Mouse (Mus musculus): ENCODE data around the gene Olfr694.

- TF ChIP-seq CTCF (IDR thresholded peaks at IDR 0.05; ENCODE audit: low read depth, low read length) (no peak), GATA2 (IDR thresholded peaks at IDR 0.05; ENCODE audit: borderline replicate concordance, low read depth, low read length) (no peak), POLR2AphosphoS5 (IDR thresholded peaks at IDR 0.05; ENCODE audit: insufficient replicate concordance, low read depth, low read length) (no peak), GATA1 (IDR thresholded peaks at IDR 0.05; ENCODE audit: borderline replicate concordance, low read length) (no peak), TAL1 (conservative IDR thresholded peaks at IDR 0.05; ENCODE audit: low read depth, low read length) (no peak)
Measured at GRCm38 (mm10) chr7:106733717-106734116, 42.1 kb upstream of the Olfr694 start.
